Mouse (Mus musculus): Measurements from ENCODE around the gene Mpv17l2. TPM values are rescaled to one million over a fixed set of nuclear protein-coding genes. Genes with fewer than 3 reads are reported as not detected.

Mpv17l2 gene
- polyA plus RNA-seq, 1 experiment = 17.7 TPM

DNA sequence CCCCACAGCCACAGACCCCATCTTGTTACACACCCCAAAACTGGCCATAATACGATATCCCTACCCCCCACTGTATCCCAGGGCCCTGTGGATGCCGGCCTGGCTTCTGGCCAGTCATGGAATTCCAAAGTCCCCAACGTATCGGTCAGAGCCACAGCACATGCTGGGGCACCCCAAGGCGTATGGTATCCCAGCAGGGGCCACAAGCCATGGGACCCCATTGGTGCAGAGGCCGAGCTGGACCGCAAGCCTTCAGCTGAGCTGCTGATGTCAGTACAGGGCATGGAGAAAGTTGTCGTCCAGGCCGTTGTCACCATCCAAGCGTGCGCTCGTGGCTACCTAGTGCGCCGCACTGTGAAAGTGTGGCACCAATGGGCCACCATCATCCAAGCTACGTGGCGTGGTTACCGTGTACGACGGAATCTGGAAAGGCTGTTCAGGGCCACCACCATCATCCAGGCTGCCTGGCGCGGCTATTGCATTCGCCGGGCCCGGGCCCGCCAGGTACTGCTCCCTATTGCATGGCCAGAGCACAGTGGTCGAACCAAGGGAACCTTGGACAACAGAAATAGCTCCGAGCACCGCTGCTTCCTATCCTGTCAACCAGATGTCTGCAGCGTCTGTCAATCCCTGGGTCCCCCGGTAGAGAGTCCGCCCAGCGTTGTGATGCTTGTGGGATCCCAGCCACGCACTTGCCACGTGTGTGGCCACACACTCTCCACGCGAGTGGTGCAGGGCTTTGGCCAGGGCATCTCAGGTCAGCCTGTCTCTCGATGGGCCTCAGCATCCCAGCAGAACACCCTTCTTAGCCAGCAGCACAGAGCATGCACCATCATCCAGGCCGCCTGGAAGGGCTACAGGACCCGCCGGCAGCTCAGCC, 44.0 kb downstream of the Mpv17l2 start:
- H3K27ac ChIP-seq (ENCODE audit: insufficient read depth, low read length) = no peak overlapping the region
- no peaks in the 10 kb centered on the region for H3K4me1 ChIP-seq (ENCODE audit: control insufficient read depth, insufficient read depth, low read length)
- H3K9ac ChIP-seq (ENCODE audit: low read depth, poor library complexity, severe bottlenecking) = peak overlapping the region; percentile 8; the same call in 1 of the 2 replicates
- H3K4me3 ChIP-seq (ENCODE audit: low read depth, low read length) = peak overlapping the region; percentile 17
- no peaks in the 10 kb centered on the region for H3K9me3 ChIP-seq (replicated peaks; ENCODE audit: control insufficient read depth, insufficient read depth, low read length, poor library complexity, severe bottlenecking)
- H3K36me3 ChIP-seq (ENCODE audit: control insufficient read depth, insufficient read depth, low read length, poor library complexity, severe bottlenecking) = no peaks in the 10 kb centered on the region
- no peaks in the 10 kb centered on the region for H3K27me3 ChIP-seq (ENCODE audit: control insufficient read depth, insufficient read depth, low read length, poor library complexity, severe bottlenecking)
- TF ChIP-seq EP300 (IDR thresholded peaks at IDR 0.05; ENCODE audit: insufficient read depth, low read depth, low read length) = no peak
- TF ChIP-seq POLR2A (IDR thresholded peaks at IDR 0.05; ENCODE audit: insufficient read depth, low read length) = no peak
- TF ChIP-seq CTCF (IDR thresholded peaks at IDR 0.05; ENCODE audit: low read depth, low read length) = no peak

DNA sequence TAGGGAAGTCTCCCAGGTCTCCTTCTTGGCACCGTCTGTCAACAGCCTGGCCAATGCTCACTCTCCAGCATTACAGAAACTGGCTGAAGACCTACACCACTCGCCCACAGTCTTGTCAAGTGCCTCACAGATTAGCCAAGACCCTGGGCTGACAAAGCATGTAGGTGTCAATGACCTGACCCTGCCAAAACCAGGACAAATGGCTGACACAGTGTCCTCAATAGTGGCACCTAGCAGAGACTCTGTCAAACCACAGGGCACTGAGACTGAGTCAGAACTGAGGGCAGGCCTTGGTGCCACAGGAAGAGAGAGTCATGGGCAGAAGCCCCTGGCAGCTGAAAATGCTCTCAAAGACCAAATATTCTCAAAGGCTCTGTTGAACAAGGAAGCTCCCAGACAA, 45.7 kb downstream of the Mpv17l2 start:
- H3K4me3 ChIP-seq (ENCODE audit: low read depth, low read length) = no peak overlapping the region
- no peaks in the 10 kb centered on the region for H3K27me3 ChIP-seq (ENCODE audit: control insufficient read depth, insufficient read depth, low read length, poor library complexity, severe bottlenecking)
- H3K27ac ChIP-seq (ENCODE audit: insufficient read depth, low read length) = no peak overlapping the region
- H3K36me3 ChIP-seq (ENCODE audit: control insufficient read depth, insufficient read depth, low read length, poor library complexity, severe bottlenecking) = no peaks in the 10 kb centered on the region
- no peaks in the 10 kb centered on the region for H3K9me3 ChIP-seq (replicated peaks; ENCODE audit: control insufficient read depth, insufficient read depth, low read length, poor library complexity, severe bottlenecking)
- no peaks in the 10 kb centered on the region for H3K4me1 ChIP-seq (ENCODE audit: control insufficient read depth, insufficient read depth, low read length)
- H3K9ac ChIP-seq (ENCODE audit: low read depth, poor library complexity, severe bottlenecking) = no peak overlapping the region
- TF ChIP-seq CTCF (IDR thresholded peaks at IDR 0.05; ENCODE audit: low read depth, low read length) (no peak), POLR2A (IDR thresholded peaks at IDR 0.05; ENCODE audit: insufficient read depth, low read length) (no peak), EP300 (IDR thresholded peaks at IDR 0.05; ENCODE audit: insufficient read depth, low read depth, low read length) (no peak)

- Histone ChIP-seq H3K27me3 (ENCODE audit: control insufficient read depth, insufficient read depth, low read length, poor library complexity, severe bottlenecking) (no peaks in the 10 kb centered on the region), H3K9me3 (replicated peaks; ENCODE audit: control insufficient read depth, insufficient read depth, low read length, poor library complexity, severe bottlenecking) (no peaks in the 10 kb centered on the region), H3K4me3 (ENCODE audit: low read depth, low read length) (no peak overlapping the region), H3K4me1 (ENCODE audit: control insufficient read depth, insufficient read depth, low read length) (no peaks in the 10 kb centered on the region), H3K36me3 (ENCODE audit: control insufficient read depth, insufficient read depth, low read length, poor library complexity, severe bottlenecking) (no peaks in the 10 kb centered on the region), H3K9ac (ENCODE audit: low read depth, poor library complexity, severe bottlenecking) (no peak overlapping the region), H3K27ac (ENCODE audit: insufficient read depth, low read length) (no peak overlapping the region)
- TF ChIP-seq POLR2A (IDR thresholded peaks at IDR 0.05; ENCODE audit: insufficient read depth, low read length) = no peak
- TF ChIP-seq EP300 (IDR thresholded peaks at IDR 0.05; ENCODE audit: insufficient read depth, low read depth, low read length) = no peak
- TF ChIP-seq CTCF (IDR thresholded peaks at IDR 0.05; ENCODE audit: low read depth, low read length) = no peak
Measured at GRCm38 (mm10) chr8:70713991-70714390, 46.8 kb downstream of the Mpv17l2 start.

- TF ChIP-seq EP300 (IDR thresholded peaks at IDR 0.05; ENCODE audit: insufficient read depth, low read depth, low read length) = no peak
- no peak for TF ChIP-seq CTCF (IDR thresholded peaks at IDR 0.05; ENCODE audit: low read depth, low read length)
- TF ChIP-seq POLR2A (IDR thresholded peaks at IDR 0.05; ENCODE audit: insufficient read depth, low read length) = no peak
- no peaks in the 10 kb centered on the region for H3K36me3 ChIP-seq (ENCODE audit: control insufficient read depth, insufficient read depth, low read length, poor library complexity, severe bottlenecking)
- H3K27ac ChIP-seq (ENCODE audit: insufficient read depth, low read length) = no peak overlapping the region
- H3K9ac ChIP-seq (ENCODE audit: low read depth, poor library complexity, severe bottlenecking) = no peak overlapping the region
- no peaks in the 10 kb centered on the region for H3K27me3 ChIP-seq (ENCODE audit: control insufficient read depth, insufficient read depth, low read length, poor library complexity, severe bottlenecking)
- no peak overlapping the region for H3K4me3 ChIP-seq (ENCODE audit: low read depth, low read length)
- no peaks in the 10 kb centered on the region for H3K4me1 ChIP-seq (ENCODE audit: control insufficient read depth, insufficient read depth, low read length)
- no peaks in the 10 kb centered on the region for H3K9me3 ChIP-seq (replicated peaks; ENCODE audit: control insufficient read depth, insufficient read depth, low read length, poor library complexity, severe bottlenecking)
Measured at GRCm38 (mm10) chr8:70711041-70711440, 49.7 kb downstream of the Mpv17l2 start.

GRCm38 (mm10) chr8:70710296-70710695, 50.5 kb downstream of the Mpv17l2 start:
- H3K9ac ChIP-seq (ENCODE audit: low read depth, poor library complexity, severe bottlenecking) = no peak overlapping the region
- no peak overlapping the region for H3K27ac ChIP-seq (ENCODE audit: insufficient read depth, low read length)
- no peak overlapping the region for H3K4me3 ChIP-seq (ENCODE audit: low read depth, low read length)
- H3K36me3 ChIP-seq (ENCODE audit: control insufficient read depth, insufficient read depth, low read length, poor library complexity, severe bottlenecking) = no peaks in the 10 kb centered on the region
- TF ChIP-seq EP300 (IDR thresholded peaks at IDR 0.05; ENCODE audit: insufficient read depth, low read depth, low read length) (no peak), CTCF (IDR thresholded peaks at IDR 0.05; ENCODE audit: low read depth, low read length) (no peak), POLR2A (IDR thresholded peaks at IDR 0.05; ENCODE audit: insufficient read depth, low read length) (no peak)
- no peaks in the 10 kb centered on the region for H3K9me3 ChIP-seq (replicated peaks; ENCODE audit: control insufficient read depth, insufficient read depth, low read length, poor library complexity, severe bottlenecking)
- no peaks in the 10 kb centered on the region for H3K27me3 ChIP-seq (ENCODE audit: control insufficient read depth, insufficient read depth, low read length, poor library complexity, severe bottlenecking)
- no peaks in the 10 kb centered on the region for H3K4me1 ChIP-seq (ENCODE audit: control insufficient read depth, insufficient read depth, low read length)

DNA sequence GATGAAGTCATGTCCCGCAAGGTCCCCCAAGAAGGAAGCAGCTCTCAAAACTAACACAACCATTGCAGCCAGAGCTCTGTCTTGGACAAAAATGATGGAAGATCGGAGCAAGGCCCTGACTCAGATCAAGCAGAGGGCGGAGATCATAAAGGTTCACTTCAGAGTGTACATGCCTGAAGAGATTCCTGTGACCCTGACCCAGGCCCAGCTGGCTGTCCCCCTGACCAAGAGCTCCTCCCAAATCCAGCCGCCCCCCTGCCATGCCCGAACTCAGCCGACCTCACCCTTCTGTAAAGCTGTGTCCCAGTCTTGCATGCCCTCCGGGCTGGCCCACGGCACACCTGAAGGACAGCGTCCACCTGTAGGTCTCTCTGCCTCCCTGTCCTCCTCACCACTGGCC, 51.0 kb downstream of the Mpv17l2 start:
- no peak overlapping the region for H3K4me3 ChIP-seq (ENCODE audit: low read depth, low read length)
- H3K27ac ChIP-seq (ENCODE audit: insufficient read depth, low read length) = no peak overlapping the region
- no peak overlapping the region for H3K9ac ChIP-seq (ENCODE audit: low read depth, poor library complexity, severe bottlenecking)
- H3K36me3 ChIP-seq (ENCODE audit: control insufficient read depth, insufficient read depth, low read length, poor library complexity, severe bottlenecking) = no peaks in the 10 kb centered on the region
- no peaks in the 10 kb centered on the region for H3K4me1 ChIP-seq (ENCODE audit: control insufficient read depth, insufficient read depth, low read length)
- TF ChIP-seq EP300 (IDR thresholded peaks at IDR 0.05; ENCODE audit: insufficient read depth, low read depth, low read length) = no peak
- no peak for TF ChIP-seq CTCF (IDR thresholded peaks at IDR 0.05; ENCODE audit: low read depth, low read length)
- no peak for TF ChIP-seq POLR2A (IDR thresholded peaks at IDR 0.05; ENCODE audit: insufficient read depth, low read length)
- H3K9me3 ChIP-seq (replicated peaks; ENCODE audit: control insufficient read depth, insufficient read depth, low read length, poor library complexity, severe bottlenecking) = no peaks in the 10 kb centered on the region
- H3K27me3 ChIP-seq (ENCODE audit: control insufficient read depth, insufficient read depth, low read length, poor library complexity, severe bottlenecking) = no peaks in the 10 kb centered on the region

Other genes with a start within 250 kb of the Mpv17l2 start
- 80.5 and 87.3 TPM in 2 replicates for gene Fkbp8, start 233.2 kb downstream of the Mpv17l2 start, polyA plus RNA-seq (2011; ENCODE audit: insufficient read depth, insufficient read length, low read depth, missing spikeins)
- 57.4 and 63.5 TPM in 2 replicates for gene Kxd1, start 233.0 kb downstream of the Mpv17l2 start, polyA plus RNA-seq (2011; ENCODE audit: insufficient read depth, insufficient read length, low read depth, missing spikeins)
- 12.4 and 13.2 TPM in 2 replicates for gene Ell, start 221.5 kb downstream of the Mpv17l2 start, polyA plus RNA-seq (2011; ENCODE audit: insufficient read depth, insufficient read length, low read depth, missing spikeins)
- gene Isyna1, start 166.6 kb downstream of the Mpv17l2 start, polyA plus RNA-seq (2011; ENCODE audit: insufficient read depth, insufficient read length, low read depth, missing spikeins) = 61.5 and 72.3 TPM in 2 replicates
- gene Ssbp4, start 152.1 kb downstream of the Mpv17l2 start, polyA plus RNA-seq (2011; ENCODE audit: insufficient read depth, insufficient read length, low read depth, missing spikeins) = 49.9 and 50.2 TPM in 2 replicates
- gene Lrrc25, start 144.8 kb downstream of the Mpv17l2 start, polyA plus RNA-seq (2011; ENCODE audit: insufficient read depth, insufficient read length, low read depth, missing spikeins) = not detected in 2 replicates
- 1.9 and 2.1 TPM in 2 replicates for gene Gdf15, start 128.5 kb downstream of the Mpv17l2 start, polyA plus RNA-seq (2011; ENCODE audit: insufficient read depth, insufficient read length, low read depth, missing spikeins)
- gene Pgpep1, start 100.6 kb downstream of the Mpv17l2 start, polyA plus RNA-seq (2011; ENCODE audit: insufficient read depth, insufficient read length, low read depth, missing spikeins) = 30.2 and 44.4 TPM in 2 replicates
- gene Lsm4, start 87.7 kb downstream of the Mpv17l2 start, polyA plus RNA-seq (2011; ENCODE audit: insufficient read depth, insufficient read length, low read depth, missing spikeins) = 211 TPM in 2 replicates
- gene Jund, start 62.0 kb downstream of the Mpv17l2 start, polyA plus RNA-seq (2011; ENCODE audit: insufficient read depth, insufficient read length, low read depth, missing spikeins) = 56.6 and 66.4 TPM in 2 replicates
- gene Iqcn, start 57.5 kb downstream of the Mpv17l2 start, polyA plus RNA-seq (2011; ENCODE audit: insufficient read depth, insufficient read length, low read depth, missing spikeins) = not detected in 2 replicates
- gene Gm3336, start 42.4 kb downstream of the Mpv17l2 start, polyA plus RNA-seq (2011; ENCODE audit: insufficient read depth, insufficient read length, low read depth, missing spikeins) = 0.99 and 2.5 TPM in 2 replicates
- gene Pde4c, start 37.2 kb downstream of the Mpv17l2 start, polyA plus RNA-seq (2011; ENCODE audit: insufficient read depth, insufficient read length, low read depth, missing spikeins) = 1.9 and 2.3 TPM in 2 replicates
- 6.2 and 6.3 TPM in 2 replicates for gene Rab3a, start 6.3 kb downstream of the Mpv17l2 start, polyA plus RNA-seq (2011; ENCODE audit: insufficient read depth, insufficient read length, low read depth, missing spikeins)
- 20.1 and 25.1 TPM in 2 replicates for gene Pik3r2, start 15.8 kb upstream of the Mpv17l2 start, polyA plus RNA-seq (2011; ENCODE audit: insufficient read depth, insufficient read length, low read depth, missing spikeins)
- 9.1 and 10.9 TPM in 2 replicates for gene Mast3, start 44.1 kb upstream of the Mpv17l2 start, polyA plus RNA-seq (2011; ENCODE audit: insufficient read depth, insufficient read length, low read depth, missing spikeins)
- 1.1 and 2.0 TPM in 2 replicates for gene Il12rb1, start 47.5 kb upstream of the Mpv17l2 start, polyA plus RNA-seq (2011; ENCODE audit: insufficient read depth, insufficient read length, low read depth, missing spikeins)
- gene Arrdc2, start 78.8 kb upstream of the Mpv17l2 start, polyA plus RNA-seq (2011; ENCODE audit: insufficient read depth, insufficient read length, low read depth, missing spikeins) = 11.1 and 12.1 TPM in 2 replicates
- 3.2 and 3.5 TPM in 2 replicates for gene Kcnn1, start 102.3 kb upstream of the Mpv17l2 start, polyA plus RNA-seq (2011; ENCODE audit: insufficient read depth, insufficient read length, low read depth, missing spikeins)
- gene Ccdc124, start 113.0 kb upstream of the Mpv17l2 start, polyA plus RNA-seq (2011; ENCODE audit: insufficient read depth, insufficient read length, low read depth, missing spikeins) = 62.8 and 67.2 TPM in 2 replicates
- 13.3 TPM in 2 replicates for gene Slc5a5, start 131.8 kb upstream of the Mpv17l2 start, polyA plus RNA-seq (2011; ENCODE audit: insufficient read depth, insufficient read length, low read depth, missing spikeins)
- 2,473 and 2,707 TPM in 2 replicates for gene Rpl18a, start 136.5 kb upstream of the Mpv17l2 start, polyA plus RNA-seq (2011; ENCODE audit: insufficient read depth, insufficient read length, low read depth, missing spikeins)
- gene Map1s, start 145.0 kb upstream of the Mpv17l2 start, polyA plus RNA-seq (2011; ENCODE audit: insufficient read depth, insufficient read length, low read depth, missing spikeins) = 32.8 and 37.3 TPM in 2 replicates

Data from ES-Bruce4 (cell line).